ENCODE assay signal across 26 mouse cellular contexts in the genomic region with DNA sequence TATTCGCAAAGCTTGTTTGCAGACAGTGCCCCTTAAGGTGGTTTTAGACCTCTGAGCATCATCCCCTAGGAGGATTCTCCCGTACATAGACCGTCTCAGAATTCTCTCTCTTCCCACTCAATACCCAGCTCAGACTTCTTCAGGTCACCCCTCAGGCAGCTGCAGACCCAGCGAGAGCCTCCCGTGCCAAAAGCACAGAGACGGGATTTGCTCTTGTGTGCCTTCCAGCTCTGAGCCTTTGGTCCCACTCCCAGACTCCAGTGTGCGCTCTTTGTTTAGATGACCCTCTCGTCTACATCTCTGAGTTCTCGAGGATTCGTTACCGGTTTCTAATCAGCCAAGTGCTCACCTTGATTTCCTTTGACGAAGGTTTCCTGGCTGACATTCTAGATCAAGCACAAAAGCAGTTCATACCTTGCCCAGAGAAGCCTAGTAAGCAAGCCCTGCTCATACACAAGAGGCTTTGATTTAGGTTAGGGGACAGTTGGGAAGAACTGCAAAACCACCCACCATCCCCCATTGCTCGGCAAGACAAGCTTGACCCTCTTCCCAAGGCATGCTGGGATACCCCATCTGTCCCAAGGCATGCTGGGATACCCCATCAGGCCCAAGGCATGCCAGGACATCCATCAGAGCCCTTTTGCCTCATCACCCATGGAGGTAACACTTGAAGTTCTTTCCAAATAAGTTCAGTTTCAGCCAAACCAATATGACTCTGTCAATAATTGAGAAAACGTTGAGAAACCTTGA.
"Had no signal": no experiment of that assay in that cellular context is flagged by ENCODE, and none has a peak within 500 bp of the region (broad histone marks: within the 10 kb centered on the region; RNA-seq: fewer than 3 reads in every experiment).

No protein-coding gene starts in this region.

- DNase-seq: gastrocnemius, postnatal 14 days; gastrocnemius, postnatal 36 days; heart, adult 11 months; heart, adult 2 months; heart, postnatal 14 days; heart, postnatal 36 days; kidney, adult 11 months; kidney, adult 2 months; kidney, adult 9 months; kidney, postnatal 14 days; kidney, postnatal 36 days; layer of hippocampus, adult 9-11 months; layer of hippocampus, postnatal 36 days; left cerebral cortex, postnatal 4 days had no signal

- H3K36me3 ChIP-seq: heart, embryonic 15.5 days; hindbrain, embryonic 13.5 days; hindbrain, embryonic 15.5 days; kidney, embryonic 15.5 days; limb, embryonic 13.5 days had no signal

- H3K4me3 ChIP-seq: heart, adult 2 months; heart, embryonic 13.5 days; heart, embryonic 15.5 days; hindbrain, embryonic 13.5 days; hindbrain, embryonic 15.5 days; kidney, embryonic 15.5 days; limb, embryonic 13.5 days; limb, embryonic 15.5 days; liver, embryonic 12.5 days had no signal

- H3K4me1 ChIP-seq: heart, embryonic 13.5 days; heart, embryonic 15.5 days; hindbrain, embryonic 13.5 days; hindbrain, embryonic 15.5 days; kidney, embryonic 15.5 days; limb, embryonic 13.5 days; limb, embryonic 15.5 days had no signal

- H3K27ac ChIP-seq: heart, adult 2 months; heart, embryonic 13.5 days; heart, embryonic 15.5 days; hindbrain, embryonic 13.5 days; hindbrain, embryonic 15.5 days; hindbrain, postnatal 0 days; kidney, embryonic 15.5 days; kidney, postnatal 0 days; limb, embryonic 13.5 days; limb, embryonic 15.5 days; liver, embryonic 12.5 days; liver, embryonic 14.5 days had no signal

- H3K27me3 ChIP-seq: heart, embryonic 13.5 days; heart, embryonic 15.5 days; hindbrain, embryonic 13.5 days; hindbrain, embryonic 15.5 days; kidney, embryonic 15.5 days; limb, embryonic 13.5 days; limb, embryonic 15.5 days; liver, embryonic 12.5 days had no signal

- ATAC-seq: hindbrain, postnatal 0 days; intestine, embryonic 16.5 days; liver, embryonic 12.5 days had no signal
